Mouse (Mus musculus): ENCODE data around the gene Pik3cg. TPM values are rescaled to one million over a fixed set of nuclear protein-coding genes. Genes with fewer than 3 reads are reported as not detected.
"Not testable (repeated sequence)": the region's sequence is repeated elsewhere in the genome, so short reads cannot be mapped to it uniquely, and the experiment has no call there.

The Pik3cg gene
- total RNA-seq (2014; rRNA removed), result 1.2 and 1.3 TPM in 2 replicates
- polyA plus RNA-seq (2012; rRNA removed), result 0.12 and 0.40 TPM in 2 replicates

- DNase-seq (ENCODE audit: extremely low read depth, low read depth, low spot score), result peak; percentile 41
- no peaks in the 10 kb centered on the region for H3K27me3 ChIP-seq (ENCODE audit: control insufficient read depth, insufficient read depth, low read length)
- WGBS, result 33% methylated on average over 22 of the region's 22 CpGs
- H3K4me1 ChIP-seq (ENCODE audit: control insufficient read depth, insufficient read depth, low read length), result no peaks in the 10 kb centered on the region
- H3K79me2 ChIP-seq (ENCODE audit: control insufficient read depth, insufficient read depth, low read length), result no peaks in the 10 kb centered on the region
- peak within 1 kb of the TSS; percentile 56 for H3K4me3 ChIP-seq (ENCODE audit: insufficient read depth, low read depth, low read length)
- H3K36me3 ChIP-seq (ENCODE audit: control insufficient read depth, insufficient read depth, low read length), result no peaks in the 10 kb centered on the region
- TF ChIP-seq POLR2A (IDR thresholded peaks at IDR 0.05; ENCODE audit: extremely low read depth, insufficient read depth, low read length), result no peak
- TF ChIP-seq CTCF (IDR thresholded peaks at IDR 0.05; ENCODE audit: low read depth, low read length), result no peak
- H3K9ac ChIP-seq (ENCODE audit: low read depth, low read length), result peak within 1 kb of the TSS; percentile 58
- H3K27ac ChIP-seq (replicated peaks; ENCODE audit: insufficient read depth, low read depth, low read length), result peak within 1 kb of the TSS; percentile 71
These were observed at the start of gene Pik3cg for GRCm38 (mm10) chr12:32207948-32208891. Pik3cg (minus strand) TSS chr12:32208659.

DNA sequence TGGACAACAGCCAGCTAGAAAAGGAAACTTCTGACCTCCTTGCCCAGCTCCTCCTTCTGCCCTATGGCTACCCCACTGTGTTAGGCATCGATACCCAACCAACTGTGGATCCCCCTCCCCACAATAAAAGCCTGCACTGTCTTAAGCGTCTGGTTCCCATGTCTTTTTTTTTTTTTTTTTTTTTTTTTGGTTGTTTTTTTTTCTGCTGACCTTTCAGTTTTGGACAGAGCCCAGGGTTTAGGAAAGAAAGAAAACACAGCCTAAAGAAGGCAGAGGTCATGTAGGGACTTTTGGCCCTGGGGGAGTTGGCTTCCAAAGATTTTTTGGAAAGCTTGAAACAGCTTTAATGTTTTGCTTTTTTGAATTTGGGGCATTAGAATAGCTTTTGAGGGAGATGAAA is 40.0 kb upstream of the Pik3cg start:
- Histone ChIP-seq H3K4me3 (ENCODE audit: insufficient read depth, low read depth, low read length) (no peak overlapping the region), H3K4me1 (ENCODE audit: control insufficient read depth, insufficient read depth, low read length) (peaks cover 3% of the 10 kb centered on the region; the same call in 1 of the 2 replicates), H3K79me2 (ENCODE audit: control insufficient read depth, insufficient read depth, low read length) (no peaks in the 10 kb centered on the region), H3K36me3 (ENCODE audit: control insufficient read depth, insufficient read depth, low read length) (no peaks in the 10 kb centered on the region), H3K27me3 (ENCODE audit: control insufficient read depth, insufficient read depth, low read length) (no peaks in the 10 kb centered on the region), H3K27ac (replicated peaks; ENCODE audit: insufficient read depth, low read depth, low read length) (no peak overlapping the region), H3K9ac (ENCODE audit: low read depth, low read length) (no peak overlapping the region)
- TF ChIP-seq POLR2A (IDR thresholded peaks at IDR 0.05; ENCODE audit: extremely low read depth, insufficient read depth, low read length) (no peak), CTCF (IDR thresholded peaks at IDR 0.05; ENCODE audit: low read depth, low read length) (no peak)
- peak; percentile 35 for DNase-seq (ENCODE audit: extremely low read depth, low read depth, low spot score)
- WGBS, result 50% methylated on average over 2 of the region's 2 CpGs

DNA sequence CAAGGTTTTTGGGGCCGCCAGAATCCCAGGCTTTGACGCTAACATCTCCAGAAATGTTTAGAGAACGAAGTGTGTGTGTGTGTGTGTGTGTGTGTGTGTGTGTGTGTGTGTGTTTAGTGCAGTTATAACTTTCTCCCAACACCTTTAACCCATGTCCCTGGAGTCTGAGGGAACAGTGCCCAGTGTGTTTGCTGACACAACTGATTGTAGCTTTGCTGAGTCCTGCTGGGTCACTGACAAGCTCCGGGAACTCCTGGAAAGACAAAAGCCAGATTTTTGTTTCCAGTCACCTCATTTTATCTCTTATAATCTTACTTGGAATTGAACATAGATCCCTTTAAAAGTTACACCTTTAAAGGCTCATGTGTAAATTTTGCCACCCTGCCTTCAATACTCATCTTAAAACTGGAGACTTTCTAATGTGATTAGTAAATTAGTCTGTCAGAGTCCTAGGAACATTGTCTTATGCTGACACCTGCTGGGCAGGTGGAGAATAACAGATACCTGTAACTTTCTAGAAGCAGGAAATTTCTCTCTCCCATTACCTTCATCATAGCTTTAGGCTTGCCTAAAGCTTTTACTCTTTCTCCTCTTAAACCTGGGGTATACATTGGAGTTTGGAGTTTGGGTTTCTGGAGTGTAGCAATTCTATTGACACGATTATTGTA is 37.2 kb upstream of the Pik3cg start:
- Histone ChIP-seq H3K4me1 (ENCODE audit: control insufficient read depth, insufficient read depth, low read length) (peaks cover 3% of the 10 kb centered on the region; the same call in 1 of the 2 replicates), H3K36me3 (ENCODE audit: control insufficient read depth, insufficient read depth, low read length) (no peaks in the 10 kb centered on the region), H3K79me2 (ENCODE audit: control insufficient read depth, insufficient read depth, low read length) (no peaks in the 10 kb centered on the region), H3K27ac (replicated peaks; ENCODE audit: insufficient read depth, low read depth, low read length) (no peak overlapping the region), H3K9ac (ENCODE audit: low read depth, low read length) (no peak overlapping the region), H3K4me3 (ENCODE audit: insufficient read depth, low read depth, low read length) (no peak overlapping the region), H3K27me3 (ENCODE audit: control insufficient read depth, insufficient read depth, low read length) (no peaks in the 10 kb centered on the region)
- 30% methylated on average over 5 of the region's 5 CpGs for WGBS
- peak; percentile 61 for DNase-seq (ENCODE audit: extremely low read depth, low read depth, low spot score)
- TF ChIP-seq POLR2A (IDR thresholded peaks at IDR 0.05; ENCODE audit: extremely low read depth, insufficient read depth, low read length) (no peak), CTCF (IDR thresholded peaks at IDR 0.05; ENCODE audit: low read depth, low read length) (peak; percentile 17; the same call in 1 of the 2 replicates)

DNA sequence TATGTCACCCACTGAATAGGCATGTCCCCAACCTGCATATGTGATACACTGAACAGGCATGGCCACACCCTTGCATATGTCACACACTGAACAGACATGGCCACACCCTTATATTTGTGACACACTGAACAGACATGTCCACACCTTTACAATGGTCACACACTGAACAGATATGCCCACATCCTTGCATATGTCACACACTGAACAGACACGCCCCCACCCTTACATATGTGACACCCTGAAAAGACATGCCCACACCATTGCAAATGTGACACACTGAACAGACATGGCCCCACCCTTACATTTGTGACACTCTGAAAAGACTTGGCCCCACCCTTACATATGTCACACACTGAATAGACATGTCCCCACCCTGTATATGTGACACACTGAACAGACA is 35.1 kb upstream of the Pik3cg start:
- 76% methylated on average over 1 of the region's 1 CpGs for WGBS
- no peak for DNase-seq (ENCODE audit: extremely low read depth, low read depth, low spot score)
- TF ChIP-seq POLR2A (IDR thresholded peaks at IDR 0.05; ENCODE audit: extremely low read depth, insufficient read depth, low read length) (no peak), CTCF (IDR thresholded peaks at IDR 0.05; ENCODE audit: low read depth, low read length) (no peak)
- H3K79me2 ChIP-seq (ENCODE audit: control insufficient read depth, insufficient read depth, low read length), result no peaks in the 10 kb centered on the region
- H3K4me1 ChIP-seq (ENCODE audit: control insufficient read depth, insufficient read depth, low read length), result peaks cover 3% of the 10 kb centered on the region; the same call in 1 of the 2 replicates
- H3K27ac ChIP-seq (replicated peaks; ENCODE audit: insufficient read depth, low read depth, low read length), result no peak overlapping the region
- no peak overlapping the region for H3K4me3 ChIP-seq (ENCODE audit: insufficient read depth, low read depth, low read length)
- no peaks in the 10 kb centered on the region for H3K36me3 ChIP-seq (ENCODE audit: control insufficient read depth, insufficient read depth, low read length)
- no peak overlapping the region for H3K9ac ChIP-seq (ENCODE audit: low read depth, low read length)
- H3K27me3 ChIP-seq (ENCODE audit: control insufficient read depth, insufficient read depth, low read length), result no peaks in the 10 kb centered on the region

- not testable (repeated sequence) for H3K4me3 ChIP-seq (ENCODE audit: insufficient read depth, low read depth, low read length); H3K27ac ChIP-seq (replicated peaks; ENCODE audit: insufficient read depth, low read depth, low read length); H3K36me3 ChIP-seq (ENCODE audit: control insufficient read depth, insufficient read depth, low read length); H3K27me3 ChIP-seq (ENCODE audit: control insufficient read depth, insufficient read depth, low read length); H3K79me2 ChIP-seq (ENCODE audit: control insufficient read depth, insufficient read depth, low read length); H3K4me1 ChIP-seq (ENCODE audit: control insufficient read depth, insufficient read depth, low read length); DNase-seq (ENCODE audit: extremely low read depth, low read depth, low spot score); H3K9ac ChIP-seq (ENCODE audit: low read depth, low read length)
- 83% methylated on average over 3 of the region's 3 CpGs for WGBS
These were observed 30.7 kb upstream of the Pik3cg start for GRCm38 (mm10) chr12:32239134-32239533.

All from liver, adult 2 months (tissue).